Mouse (Mus musculus) megakaryocyte-erythroid progenitor cell, adult 5 weeks (primary cell): ENCODE measurements around the gene Tet1. TPM values are rescaled to one million over a fixed set of nuclear protein-coding genes. Genes with fewer than 3 reads are reported as not detected.

Experiments used
- polyA plus RNA-seq: library from polyadenylated mRNA; stranded (reverse); fragments of >175 nt; gene quantifications from 2 replicates; pipeline ENCODE4 v1.2.3, GENCODE M21; 2012

Gene Tet1
- 0.97 and 4.5 TPM in 2 replicates for polyA plus RNA-seq

DNA sequence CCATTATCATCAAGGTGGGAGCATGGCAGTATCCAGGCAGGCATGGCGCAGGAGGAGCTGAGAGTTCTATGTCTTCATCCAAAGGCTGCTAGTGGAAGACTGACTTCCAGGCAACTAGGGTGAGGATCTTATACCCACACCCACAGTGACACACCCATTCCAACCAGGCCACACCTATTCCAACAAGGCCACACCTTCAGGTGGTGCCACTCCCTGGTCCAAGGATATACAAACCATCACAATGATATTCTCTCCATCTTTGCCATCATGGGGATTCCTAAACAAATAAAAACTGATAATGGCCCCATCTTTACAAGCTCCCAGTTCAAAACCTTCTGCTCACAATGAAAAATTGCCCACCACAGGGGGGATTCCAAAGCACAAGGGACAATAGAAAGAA lies at the start of gene Tet1:
Tet1 (minus strand) TSS at position 101 of the 400 bp plus-strand sequence.

DNA sequence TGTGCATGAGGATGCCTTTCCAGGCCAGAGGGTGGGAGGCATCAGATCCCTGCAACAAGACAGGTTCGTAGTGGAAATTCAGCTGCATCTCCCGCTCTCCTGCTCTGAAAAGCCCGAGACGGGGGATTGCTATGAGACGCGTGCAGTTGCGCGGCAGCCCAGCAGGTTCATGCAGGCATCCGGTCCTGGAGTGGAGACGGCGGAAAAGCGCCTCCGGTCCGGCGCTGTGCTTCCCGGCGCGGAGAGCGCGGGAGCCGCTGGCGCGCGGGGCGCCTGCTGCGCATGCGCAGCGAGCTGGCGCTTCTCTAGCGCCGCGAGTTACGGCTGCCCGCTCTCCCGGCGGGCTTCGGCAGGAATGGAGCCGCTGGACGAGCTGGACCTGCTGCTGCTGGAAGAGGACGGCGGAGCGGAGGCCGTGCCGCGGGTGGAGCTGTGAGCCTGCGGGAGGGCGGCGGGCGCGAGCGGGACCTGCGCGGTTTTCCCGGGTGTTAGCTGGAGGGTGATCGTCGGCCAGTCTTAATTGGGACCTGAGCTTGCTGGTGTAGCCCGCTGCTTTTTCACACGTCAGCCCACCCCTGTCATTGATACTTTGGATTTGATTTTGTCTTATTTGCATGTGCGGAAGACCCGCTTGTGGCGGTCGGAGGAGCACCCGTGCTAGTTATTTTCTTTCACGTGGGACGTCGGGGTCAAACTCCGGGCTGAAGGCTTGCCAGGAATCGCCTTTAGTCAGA lies 38.1 kb upstream of the Tet1 start, which contains the start of gene Dna2:
Dna2 (plus strand) TSS at position 289 of the 734 bp plus-strand sequence.

DNA sequence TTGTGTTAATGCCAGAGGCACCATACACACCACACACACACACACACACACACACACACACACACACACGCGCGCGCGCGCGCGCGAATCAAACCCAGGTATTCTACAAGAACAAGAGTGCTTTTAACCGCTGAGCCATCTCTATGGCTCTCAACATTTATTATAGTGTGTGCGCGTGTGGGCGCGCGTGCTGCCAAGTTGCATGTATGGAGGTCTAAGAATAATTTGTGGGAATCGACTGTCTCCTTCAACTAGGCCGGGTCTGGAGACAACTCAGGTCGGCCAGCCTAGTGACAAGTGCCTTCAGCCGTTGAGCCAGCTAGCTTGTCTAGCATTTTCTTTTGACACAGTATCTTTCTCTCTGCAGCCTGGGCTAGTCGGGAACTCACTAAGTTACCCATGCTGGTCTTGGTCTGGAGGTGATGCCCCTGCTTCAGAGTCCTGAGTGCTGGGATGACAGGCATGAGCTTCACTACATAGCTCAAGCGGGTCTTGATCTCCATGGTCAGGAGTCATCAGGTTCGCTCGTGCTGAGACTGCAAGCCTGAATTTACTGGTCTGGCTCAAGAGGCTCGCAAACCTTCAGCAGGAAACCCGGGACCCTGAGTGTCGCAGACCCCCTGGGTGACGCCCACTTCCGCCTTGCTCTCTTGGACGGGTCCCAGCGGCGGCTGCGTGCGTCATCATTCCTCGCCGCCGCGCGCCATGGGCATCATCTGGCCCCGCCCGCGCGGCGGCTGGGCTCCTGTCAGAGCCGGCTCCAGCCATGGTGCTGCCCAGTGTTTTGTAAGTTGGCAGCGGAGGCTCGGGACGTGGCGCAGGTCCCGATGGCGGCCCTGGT lies 11.3 kb upstream of the Tet1 start, which contains the start of gene Slc25a16:
Slc25a16 (plus strand) TSS at position 709 of the 841 bp plus-strand sequence.

DNA sequence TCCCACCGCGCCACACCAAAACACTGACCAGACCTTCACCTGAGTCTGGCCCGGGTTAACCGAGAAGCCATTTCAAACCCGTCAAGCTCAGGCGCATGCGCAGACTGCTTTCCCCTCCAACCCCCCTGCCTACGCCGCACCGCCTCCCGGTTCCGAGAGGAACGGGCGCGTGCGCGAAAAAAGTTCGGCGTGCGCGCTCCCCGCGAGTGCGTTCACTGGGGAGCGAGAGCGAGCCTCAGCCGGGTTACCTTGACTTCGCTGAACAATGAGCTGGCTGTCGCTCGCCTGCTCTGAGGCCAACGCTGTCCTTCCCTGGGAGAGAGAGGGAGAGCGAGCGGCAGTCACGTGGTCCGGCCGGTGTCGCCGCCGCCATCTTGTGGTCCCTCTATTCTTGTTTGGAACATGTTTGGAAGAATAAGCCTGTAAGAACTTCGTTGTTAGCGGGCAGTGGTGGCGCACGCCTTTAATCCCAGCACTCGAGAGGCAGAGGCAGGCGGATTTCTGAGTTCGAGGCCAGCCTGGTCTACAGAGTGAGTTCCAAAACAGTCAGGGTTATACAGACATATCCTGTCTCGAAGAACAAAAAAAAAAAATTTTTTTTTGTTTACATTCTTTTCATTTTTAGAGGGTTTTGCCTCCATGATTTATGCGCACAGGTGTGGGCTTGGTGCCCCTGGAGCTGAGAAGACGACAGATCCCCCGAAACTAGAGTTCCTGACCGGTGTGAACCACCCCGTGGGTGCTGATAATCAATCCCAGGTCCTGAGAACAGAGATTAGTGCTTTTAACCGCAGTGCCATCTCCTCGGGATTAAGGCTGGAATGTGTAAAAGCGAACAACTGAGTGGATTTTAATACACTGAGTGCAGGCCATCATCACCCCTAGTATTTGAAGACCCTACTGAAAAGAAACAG lies 116.4 kb downstream of the Tet1 start, which contains the start of gene Ccar1:
Ccar1 (minus strand) TSS at position 110 of the 914 bp plus-strand sequence.

Other genes starting within 250 kb of the Tet1 start
- 0.02 and 0.03 TPM in 2 replicates for gene Stox1, start 182.9 kb downstream of the Tet1 start, polyA plus RNA-seq
- 9.8 and 13.7 TPM in 2 replicates for gene Ccar1, start 116.7 kb downstream of the Tet1 start, polyA plus RNA-seq
- 10.8 and 11.9 TPM in 2 replicates for gene Slc25a16, start 11.6 kb upstream of the Tet1 start, polyA plus RNA-seq
- 11.1 and 12.6 TPM in 2 replicates for gene Dna2, start 38.0 kb upstream of the Tet1 start, polyA plus RNA-seq
- gene Rufy2, start 71.2 kb upstream of the Tet1 start, polyA plus RNA-seq = 0.69 and 0.87 TPM in 2 replicates
- 17.3 and 19.6 TPM in 2 replicates for gene Hnrnph3, start 115.2 kb upstream of the Tet1 start, polyA plus RNA-seq
- not detected in 2 replicates for gene Pbld2, start 115.3 kb upstream of the Tet1 start, polyA plus RNA-seq
- 0.12 TPM in 1 of 2 replicates, not detected in the other for gene Pbld1, start 151.2 kb upstream of the Tet1 start, polyA plus RNA-seq
- gene Atoh7, start 190.7 kb upstream of the Tet1 start, polyA plus RNA-seq = not detected in 2 replicates